Mouse (Mus musculus) spleen, adult 2 months (tissue): ENCODE data around the gene Mms19.

ENCODE experiments used
- CTCF ChIP-seq: fragments of 200-500 bp; IDR thresholded peaks from 2 replicates; pipeline ENCODE4 v1.5.1; 2011; ENCODE audit warnings: mild to moderate bottlenecking, inconsistent platforms; ENCODE audit not compliant: insufficient read depth, insufficient read length, insufficient replicate concordance; ENCODE audit errors: extremely low read depth
- POLR2A ChIP-seq: fragments of 200-500 bp; IDR thresholded peaks from 2 replicates; pipeline ENCODE4 v1.6.1; 2011; ENCODE audit warnings: low read depth, low read length, inconsistent platforms

DNA sequence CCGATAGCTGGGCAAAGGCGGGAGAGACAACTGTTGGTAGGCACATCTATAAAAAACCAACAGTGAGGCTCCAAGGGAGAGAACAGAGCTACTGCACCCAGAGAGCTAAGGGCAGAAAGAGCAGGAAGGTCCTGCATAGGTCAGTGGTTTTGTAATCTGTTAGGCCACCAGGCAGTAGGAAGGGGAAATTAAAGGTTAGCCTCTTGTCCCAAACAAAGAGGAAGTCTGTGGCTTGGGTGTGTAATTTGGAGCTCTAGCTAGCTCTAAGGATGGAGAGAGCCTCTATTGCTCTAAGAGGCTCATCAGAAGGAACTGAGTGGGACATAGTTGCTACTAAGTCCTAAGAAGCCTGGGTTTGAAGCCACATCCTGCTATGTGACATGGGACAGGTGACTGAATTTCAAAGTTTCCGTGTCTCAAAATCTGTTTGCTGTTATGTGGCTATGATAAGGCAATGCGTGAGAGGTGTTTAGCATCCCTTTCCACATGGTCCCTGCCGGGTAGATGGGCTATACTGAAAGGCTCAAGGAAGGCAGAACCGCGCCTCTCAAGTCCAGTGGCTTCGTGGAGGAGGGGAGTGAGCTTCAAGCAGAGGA lies 80.4 kb downstream of the Mms19 start:
- TF ChIP-seq CTCF (no peak), POLR2A (no peak)
